Mouse (Mus musculus): ENCODE data around the gene Ccnl1. TPM values are rescaled to one million over a fixed set of nuclear protein-coding genes. Genes with fewer than 3 reads are reported as not detected.

The Ccnl1 gene
- polyA plus RNA-seq (2015; fragmentation: Nextera tagmentation; extraction: Ambion mirVana): 64.7 and 73.2 TPM in 2 replicates

DNA sequence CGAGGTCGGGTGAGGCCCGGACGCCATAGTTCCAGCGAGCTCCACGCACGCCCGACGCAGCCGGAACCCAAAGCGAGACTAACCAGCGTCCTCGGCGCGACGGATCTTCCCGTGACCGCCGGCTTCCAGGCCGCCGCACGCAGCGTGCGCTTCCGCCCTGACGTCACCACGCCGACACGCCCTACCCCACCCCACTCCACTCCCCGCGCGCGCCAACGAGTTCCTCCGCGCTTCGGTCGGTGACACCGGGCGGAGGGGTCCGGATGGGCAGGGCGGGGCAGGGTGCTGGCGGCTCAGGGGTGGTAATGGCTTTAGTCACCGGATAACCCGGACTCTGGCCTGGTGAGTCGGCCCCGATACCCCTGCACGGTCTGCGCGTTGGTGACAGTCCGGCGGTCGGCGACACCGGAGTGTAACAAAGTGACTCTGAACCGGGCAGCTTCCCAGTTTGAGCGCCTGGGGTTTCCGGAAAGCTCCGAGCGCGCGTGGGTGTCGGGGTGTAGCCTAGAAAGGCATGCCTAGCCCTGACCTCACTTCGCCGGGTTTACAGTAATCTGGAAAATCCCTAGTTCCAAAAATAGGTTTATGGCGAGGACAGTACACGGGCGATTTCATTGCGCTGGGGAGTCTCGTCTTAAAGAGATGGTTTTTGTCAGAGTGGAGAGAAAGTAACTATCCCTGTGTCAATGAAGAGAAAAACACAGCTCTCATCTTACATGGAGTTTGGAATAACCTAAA is at the start of gene Ccnl1:
Gene Ccnl1 (minus strand): TSS at position 148 of the 738 bp plus-strand sequence.
- Histone ChIP-seq H3K36me3 (ENCODE audit: control insufficient read depth, insufficient read depth, low read length) (peaks cover 6% of the 10 kb centered on the region; the same call in 1 of the 2 replicates), H3K9me3 (replicated peaks; ENCODE audit: control insufficient read depth, low read length, poor library complexity, severe bottlenecking) (no peaks in the 10 kb centered on the region), H3K4me2 (ENCODE audit: low read length) (peak within 1 kb of the TSS; percentile 96), H3K9ac (ENCODE audit: low read depth, low read length) (peak within 1 kb of the TSS; percentile 96), H3K4me1 (ENCODE audit: control insufficient read depth, insufficient read depth, low read length) (peaks cover 34% of the 10 kb centered on the region), H3K27ac (ENCODE audit: low read length) (peak within 1 kb of the TSS; percentile 98), H3K4me3 (ENCODE audit: low read depth, low read length) (peak within 1 kb of the TSS; percentile 78), H3K27me3 (ENCODE audit: control insufficient read depth, insufficient read depth, low read depth, low read length) (no peaks in the 10 kb centered on the region)
- peak; percentile 98 for ATAC-seq
- under 1% methylated on average over 69 of the region's 70 CpGs for WGBS

DNA sequence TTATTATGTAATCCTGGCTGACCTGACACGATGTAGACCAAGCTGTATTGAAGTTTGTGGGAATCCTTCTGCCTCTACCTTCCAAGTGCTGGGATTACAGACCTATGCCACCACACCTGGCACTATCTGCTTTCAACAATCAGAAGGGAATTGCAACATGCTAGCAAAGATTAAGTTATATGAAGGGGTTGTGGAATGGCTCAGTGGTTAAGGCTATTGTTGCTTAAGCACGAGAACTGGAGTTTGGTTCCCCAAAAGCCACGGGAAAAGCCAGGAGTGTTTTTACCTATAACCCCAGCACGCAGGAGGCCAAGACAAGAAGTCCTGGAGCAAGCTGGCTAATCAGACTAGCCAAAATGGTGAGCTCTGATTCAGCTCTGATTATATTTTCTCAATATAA is 46.9 kb upstream of the Ccnl1 start:
- Histone ChIP-seq H3K27ac (ENCODE audit: low read length) (no peak overlapping the region), H3K36me3 (ENCODE audit: control insufficient read depth, insufficient read depth, low read length) (no peaks in the 10 kb centered on the region), H3K4me1 (ENCODE audit: control insufficient read depth, insufficient read depth, low read length) (no peaks in the 10 kb centered on the region), H3K4me3 (ENCODE audit: low read depth, low read length) (no peak overlapping the region), H3K9me3 (replicated peaks; ENCODE audit: control insufficient read depth, low read length, poor library complexity, severe bottlenecking) (no peaks in the 10 kb centered on the region), H3K27me3 (ENCODE audit: control insufficient read depth, insufficient read depth, low read depth, low read length) (no peaks in the 10 kb centered on the region), H3K4me2 (ENCODE audit: low read length) (no peak overlapping the region), H3K9ac (ENCODE audit: low read depth, low read length) (no peak overlapping the region)
- 82% methylated on average over 4 of the region's 4 CpGs for WGBS
- no peak for ATAC-seq

DNA sequence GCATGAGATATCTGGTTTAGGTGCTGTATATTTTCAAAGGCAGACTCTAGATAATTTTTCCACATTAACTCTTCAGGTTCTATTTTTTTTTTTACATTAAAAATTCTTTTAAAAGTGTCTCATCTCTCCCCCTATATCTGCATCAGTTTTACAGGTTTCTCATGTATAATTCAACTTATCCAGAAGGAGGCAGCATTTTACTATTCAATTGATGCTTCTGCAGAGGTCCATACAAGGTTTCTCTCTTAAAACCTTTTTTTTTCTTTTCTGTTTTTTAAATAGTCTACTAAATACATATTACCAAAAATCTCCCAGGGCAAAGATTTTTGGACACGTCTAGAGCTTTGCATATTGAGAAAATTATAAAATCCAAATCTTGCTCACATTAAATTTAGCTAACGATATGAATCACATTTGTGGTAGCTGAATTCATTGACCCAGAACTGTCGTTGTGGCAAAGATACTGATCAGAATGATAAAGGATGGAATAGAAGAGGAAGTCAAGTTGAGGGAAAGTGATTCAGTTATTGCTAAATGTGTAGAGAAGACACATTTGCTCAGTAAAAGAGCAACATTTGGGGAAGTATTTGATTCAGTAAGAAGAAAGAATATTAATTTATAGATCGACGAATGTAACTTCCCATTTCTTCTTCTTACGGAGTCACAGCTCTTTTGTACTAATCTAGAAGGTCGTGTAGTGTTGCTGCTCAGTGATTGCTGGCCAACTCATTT is 46.3 kb upstream of the Ccnl1 start:
- Histone ChIP-seq H3K27ac (ENCODE audit: low read length) (no peak overlapping the region), H3K27me3 (ENCODE audit: control insufficient read depth, insufficient read depth, low read depth, low read length) (no peaks in the 10 kb centered on the region), H3K4me1 (ENCODE audit: control insufficient read depth, insufficient read depth, low read length) (no peaks in the 10 kb centered on the region), H3K4me3 (ENCODE audit: low read depth, low read length) (no peak overlapping the region), H3K36me3 (ENCODE audit: control insufficient read depth, insufficient read depth, low read length) (no peaks in the 10 kb centered on the region), H3K4me2 (ENCODE audit: low read length) (no peak overlapping the region), H3K9ac (ENCODE audit: low read depth, low read length) (no peak overlapping the region), H3K9me3 (replicated peaks; ENCODE audit: control insufficient read depth, low read length, poor library complexity, severe bottlenecking) (no peaks in the 10 kb centered on the region)
- 65% methylated on average over 7 of the region's 7 CpGs for WGBS
- ATAC-seq: peak; percentile 62; the same call in 1 of the 2 replicates

DNA sequence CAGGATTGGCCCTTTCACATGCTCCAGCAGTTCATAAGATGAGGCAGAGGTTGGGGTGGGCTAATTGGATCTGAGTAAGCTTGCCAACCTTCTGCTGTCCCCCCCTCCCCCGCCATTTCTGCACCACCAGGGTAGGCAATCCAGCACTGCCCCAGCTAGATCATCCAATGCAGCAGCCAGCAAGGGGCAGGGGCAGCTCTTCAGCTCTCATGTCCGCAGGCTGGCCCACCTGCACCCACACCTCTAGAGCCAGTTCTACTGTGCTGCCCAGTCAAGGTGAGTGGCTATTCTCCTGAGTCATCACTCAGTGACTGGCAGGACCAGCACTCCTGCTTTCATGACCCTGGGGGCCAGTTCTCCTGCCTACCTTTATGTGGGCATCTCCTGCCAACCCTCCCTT is 42.4 kb upstream of the Ccnl1 start:
- Histone ChIP-seq H3K27me3 (ENCODE audit: control insufficient read depth, insufficient read depth, low read depth, low read length) (no peaks in the 10 kb centered on the region), H3K4me2 (ENCODE audit: low read length) (no peak overlapping the region), H3K4me1 (ENCODE audit: control insufficient read depth, insufficient read depth, low read length) (no peaks in the 10 kb centered on the region), H3K9me3 (replicated peaks; ENCODE audit: control insufficient read depth, low read length, poor library complexity, severe bottlenecking) (no peaks in the 10 kb centered on the region), H3K9ac (ENCODE audit: low read depth, low read length) (no peak overlapping the region), H3K36me3 (ENCODE audit: control insufficient read depth, insufficient read depth, low read length) (no peaks in the 10 kb centered on the region), H3K27ac (ENCODE audit: low read length) (no peak overlapping the region), H3K4me3 (ENCODE audit: low read depth, low read length) (no peak overlapping the region)
- no peak for ATAC-seq
- 90% methylated on average over 2 of the region's 2 CpGs for WGBS

DNA sequence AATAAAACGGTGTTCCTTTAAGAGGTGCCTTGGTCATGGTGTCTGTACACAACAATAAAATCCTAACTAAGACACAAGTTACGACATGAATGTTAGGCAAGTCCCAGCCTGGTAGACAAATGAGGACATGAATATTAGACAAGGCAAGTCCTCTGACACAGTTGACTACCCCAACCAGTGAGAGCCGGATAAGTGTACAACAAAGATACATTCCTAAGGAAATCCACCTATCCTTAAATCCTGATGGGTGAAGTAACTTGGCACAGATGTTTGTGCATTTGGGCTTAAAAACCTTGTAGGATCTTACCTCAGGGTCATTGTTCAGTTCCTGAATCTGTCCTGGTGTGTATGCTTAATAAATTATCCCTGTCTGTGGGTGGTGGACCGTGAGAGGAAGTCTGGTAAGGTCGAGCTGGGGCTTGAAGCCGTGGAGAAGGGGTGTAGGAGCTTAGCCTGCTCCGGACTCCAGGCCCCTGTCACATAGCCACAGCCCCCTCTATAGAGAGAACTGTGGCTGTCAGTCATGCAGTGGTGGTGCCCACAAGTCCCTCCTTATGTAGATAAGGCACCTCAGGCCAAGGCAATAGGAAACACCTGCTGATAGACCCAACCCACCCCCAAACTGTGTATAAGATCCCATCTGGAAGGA is 39.4 kb upstream of the Ccnl1 start:
- Histone ChIP-seq H3K27ac (ENCODE audit: low read length) (no peak overlapping the region), H3K27me3 (ENCODE audit: control insufficient read depth, insufficient read depth, low read depth, low read length) (no peaks in the 10 kb centered on the region), H3K4me3 (ENCODE audit: low read depth, low read length) (no peak overlapping the region), H3K9ac (ENCODE audit: low read depth, low read length) (no peak overlapping the region), H3K4me2 (ENCODE audit: low read length) (no peak overlapping the region), H3K4me1 (ENCODE audit: control insufficient read depth, insufficient read depth, low read length) (no peaks in the 10 kb centered on the region), H3K36me3 (ENCODE audit: control insufficient read depth, insufficient read depth, low read length) (no peaks in the 10 kb centered on the region), H3K9me3 (replicated peaks; ENCODE audit: control insufficient read depth, low read length, poor library complexity, severe bottlenecking) (no peaks in the 10 kb centered on the region)
- WGBS: 72% methylated on average over 7 of the region's 7 CpGs
- ATAC-seq: no peak

DNA sequence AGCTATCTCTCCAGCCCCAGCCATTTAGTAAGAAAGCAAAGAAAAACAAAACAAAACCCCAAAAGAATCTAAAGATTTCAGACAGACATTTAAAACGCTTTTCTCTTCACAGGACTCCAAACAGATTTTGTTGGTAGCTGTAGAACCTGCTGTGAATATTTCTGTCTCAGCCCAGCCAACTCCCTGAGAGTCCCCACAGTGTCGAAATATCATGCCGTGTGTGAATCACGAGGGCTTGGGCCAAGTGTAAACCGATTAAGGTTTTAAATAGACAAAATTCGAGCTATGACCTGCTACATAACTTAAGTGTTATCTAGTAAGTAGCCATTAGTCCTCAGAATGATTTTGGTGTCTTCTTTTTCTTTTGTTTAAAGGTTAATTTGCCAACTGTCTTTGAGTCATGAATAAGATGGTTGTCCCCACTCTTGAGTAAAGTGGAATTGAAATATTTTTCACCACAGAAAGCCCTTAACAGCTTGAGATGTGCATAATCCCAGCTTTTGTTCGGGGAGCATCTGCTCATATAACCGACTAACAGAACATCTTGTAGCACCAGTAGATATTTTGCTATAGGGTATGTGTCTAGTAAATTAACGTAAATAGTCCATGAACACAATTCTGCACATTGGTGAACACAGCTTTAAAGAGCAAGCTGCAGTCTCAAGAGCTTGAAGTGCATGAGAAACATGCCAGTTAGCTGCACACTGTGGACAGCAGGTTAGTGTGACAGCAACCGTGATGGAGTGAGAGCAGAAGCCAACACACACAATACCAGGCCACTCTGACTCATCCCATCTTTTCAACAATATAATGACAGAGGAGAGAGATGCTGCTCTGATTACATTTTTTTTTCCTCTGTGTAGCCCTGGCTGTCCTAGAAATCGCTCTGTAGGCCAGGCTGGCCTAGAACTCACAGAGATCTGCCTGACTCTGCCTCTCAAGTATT is 34.6 kb upstream of the Ccnl1 start:
- Histone ChIP-seq H3K4me1 (ENCODE audit: control insufficient read depth, insufficient read depth, low read length) (no peaks in the 10 kb centered on the region), H3K4me2 (ENCODE audit: low read length) (no peak overlapping the region), H3K27ac (ENCODE audit: low read length) (no peak overlapping the region), H3K9ac (ENCODE audit: low read depth, low read length) (no peak overlapping the region), H3K4me3 (ENCODE audit: low read depth, low read length) (no peak overlapping the region), H3K27me3 (ENCODE audit: control insufficient read depth, insufficient read depth, low read depth, low read length) (no peaks in the 10 kb centered on the region), H3K36me3 (ENCODE audit: control insufficient read depth, insufficient read depth, low read length) (no peaks in the 10 kb centered on the region), H3K9me3 (replicated peaks; ENCODE audit: control insufficient read depth, low read length, poor library complexity, severe bottlenecking) (no peaks in the 10 kb centered on the region)
- ATAC-seq: no peak
- 73% methylated on average over 11 of the region's 11 CpGs for WGBS

DNA sequence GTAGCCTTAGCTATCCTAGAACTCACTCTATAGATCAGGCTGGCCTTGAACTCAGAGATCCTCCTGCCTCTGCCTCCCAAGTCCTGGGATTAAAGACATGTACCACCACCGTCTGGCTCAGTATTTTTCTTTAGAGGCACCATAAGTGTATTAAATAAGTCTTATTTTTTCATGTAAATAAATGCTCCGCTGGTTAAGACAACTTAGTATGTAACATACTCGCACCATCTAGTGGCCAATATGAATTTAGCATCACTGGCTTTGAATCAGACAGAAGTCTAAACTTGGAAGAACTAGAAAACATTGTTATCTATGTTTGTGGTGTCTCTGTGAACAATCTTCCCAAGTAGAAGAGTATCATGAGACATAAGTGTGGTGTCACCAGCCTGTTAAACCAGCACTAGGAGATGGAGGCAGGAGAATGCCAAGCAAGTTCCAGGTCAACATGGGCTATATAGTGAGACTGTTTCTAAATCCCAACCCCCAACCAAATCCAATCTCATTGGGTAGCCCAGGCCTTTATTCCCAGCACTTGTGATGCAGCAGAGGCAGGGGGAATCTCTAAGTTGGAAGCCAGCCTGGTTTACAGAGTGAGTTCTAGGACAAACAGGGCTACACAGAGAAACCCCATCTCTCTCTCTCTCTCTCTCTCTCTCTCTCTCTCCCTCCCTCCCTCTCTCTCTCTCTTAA is 33.1 kb upstream of the Ccnl1 start:
- Histone ChIP-seq H3K27ac (ENCODE audit: low read length) (no peak overlapping the region), H3K9ac (ENCODE audit: low read depth, low read length) (no peak overlapping the region), H3K27me3 (ENCODE audit: control insufficient read depth, insufficient read depth, low read depth, low read length) (no peaks in the 10 kb centered on the region), H3K4me2 (ENCODE audit: low read length) (no peak overlapping the region), H3K4me3 (ENCODE audit: low read depth, low read length) (no peak overlapping the region), H3K4me1 (ENCODE audit: control insufficient read depth, insufficient read depth, low read length) (no peaks in the 10 kb centered on the region), H3K36me3 (ENCODE audit: control insufficient read depth, insufficient read depth, low read length) (no peaks in the 10 kb centered on the region), H3K9me3 (replicated peaks; ENCODE audit: control insufficient read depth, low read length, poor library complexity, severe bottlenecking) (0 out of 2 replicates have a peak, but pooled peaks cover 2% of the 10 kb centered on the region)
- WGBS: 15% methylated on average over 3 of the region's 3 CpGs
- peak; percentile 51; the same call in 1 of the 2 replicates for ATAC-seq

DNA sequence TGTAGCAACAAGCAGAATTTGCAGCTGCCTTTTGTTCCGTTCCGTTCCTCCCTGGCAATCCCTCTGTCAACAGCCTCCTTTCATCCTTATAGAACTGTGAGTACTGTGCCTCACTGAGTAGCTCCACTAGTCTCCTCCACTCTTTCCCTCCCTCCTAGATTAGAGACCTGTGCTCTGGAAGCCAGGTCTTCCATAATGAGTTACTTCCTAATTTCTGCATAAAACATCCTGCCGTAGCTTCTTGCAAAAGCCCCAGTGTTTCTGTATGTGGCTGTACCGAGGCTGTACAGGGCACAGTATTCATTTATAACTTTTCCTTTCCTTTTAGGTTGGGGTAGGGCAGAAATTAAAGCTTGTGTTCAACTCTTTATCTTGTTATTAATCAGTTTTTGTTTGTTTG is 32.5 kb upstream of the Ccnl1 start:
- Histone ChIP-seq H3K9ac (ENCODE audit: low read depth, low read length) (no peak overlapping the region), H3K36me3 (ENCODE audit: control insufficient read depth, insufficient read depth, low read length) (no peaks in the 10 kb centered on the region), H3K4me2 (ENCODE audit: low read length) (no peak overlapping the region), H3K9me3 (replicated peaks; ENCODE audit: control insufficient read depth, low read length, poor library complexity, severe bottlenecking) (0 out of 2 replicates have a peak, but pooled peaks cover 2% of the 10 kb centered on the region), H3K27me3 (ENCODE audit: control insufficient read depth, insufficient read depth, low read depth, low read length) (no peaks in the 10 kb centered on the region), H3K4me3 (ENCODE audit: low read depth, low read length) (no peak overlapping the region), H3K4me1 (ENCODE audit: control insufficient read depth, insufficient read depth, low read length) (no peaks in the 10 kb centered on the region), H3K27ac (ENCODE audit: low read length) (no peak overlapping the region)
- no peak for ATAC-seq
- 77% methylated on average over 4 of the region's 4 CpGs for WGBS

Measured in midbrain, embryonic 16.5 days (tissue).